ENCODE assay signal across 25 mouse cellular contexts in genomic region chr16:11271073-11271472, GRCm38 (mm10). TPM values are rescaled to one million over a fixed set of nuclear protein-coding genes. Genes with fewer than 3 reads are reported as not detected.
"Had no signal": no experiment of that assay in that cellular context is flagged by ENCODE, and none has a peak within 500 bp of the region (broad histone marks: within the 10 kb centered on the region; RNA-seq: fewer than 3 reads in every experiment).

No protein-coding gene starts in this region.

- H3K4me2 ChIP-seq: lung, embryonic 15.5 days; midbrain, embryonic 13.5 days; neural tube, embryonic 13.5 days; stomach, embryonic 15.5 days had no signal

- ATAC-seq: intestine, postnatal 0 days; midbrain, embryonic 13.5 days; midbrain, embryonic 16.5 days had no signal

- H3K9me3 ChIP-seq: lung, embryonic 15.5 days; midbrain, embryonic 10.5 days; midbrain, embryonic 13.5 days; neural tube, embryonic 13.5 days; stomach, embryonic 15.5 days had no signal

- H3K36me3 ChIP-seq: lung, embryonic 15.5 days; midbrain, embryonic 10.5 days; midbrain, embryonic 13.5 days; neural tube, embryonic 13.5 days; stomach, embryonic 15.5 days had no signal

- H3K27ac ChIP-seq: kidney, postnatal 0 days; layer of hippocampus, adult 2 months; lung, embryonic 15.5 days; midbrain, embryonic 10.5 days; midbrain, embryonic 13.5 days; neural tube, embryonic 13.5 days; stomach, embryonic 15.5 days had no signal

- DNase-seq: kidney, adult 2 months; kidney, postnatal 25 days; layer of hippocampus, adult 9-11 months; lung, adult 18-20 months; lung, postnatal 10 days; lung, postnatal 36 days; retina, postnatal 1 day; right cerebral cortex, postnatal 25 days; spleen, adult 18-20 months; thymus, postnatal 25 days had no signal

- H3K27me3 ChIP-seq: lung, embryonic 15.5 days; megakaryocyte, embryonic 14.5 days; midbrain, embryonic 13.5 days; neural tube, embryonic 13.5 days; stomach, embryonic 15.5 days had no signal

- H3K4me1 ChIP-seq: lung, embryonic 15.5 days; midbrain, embryonic 13.5 days; neural tube, embryonic 13.5 days; stomach, embryonic 15.5 days had no signal

- H3K9ac ChIP-seq: lung, embryonic 15.5 days; midbrain, embryonic 13.5 days; neural tube, embryonic 13.5 days; stomach, embryonic 15.5 days had no signal

- H3K4me3 ChIP-seq: layer of hippocampus, adult 2 months; lung, embryonic 15.5 days; midbrain, embryonic 10.5 days; midbrain, embryonic 13.5 days; myocyte; neural tube, embryonic 13.5 days; stomach, embryonic 15.5 days had no signal

RNA-seq across cellular contexts. Expression of gene Tnfrsf17, which starts 42.5 kb away (rescaled TPM):
- total RNA-seq: layer of hippocampus, adult 2 months; layer of hippocampus, postnatal 25 days; neutrophil, adult 5-6 weeks had no signal
- polyA plus RNA-seq: intestine, postnatal 0 days; kidney, embryonic 14.5 days; kidney, postnatal 0 days; limb, embryonic 11.5 days; lung, embryonic 15.5 days; midbrain, embryonic 16.5 days; myocyte; stomach, embryonic 15.5 days had no signal
